Mouse (Mus musculus) ovary, adult 2 months (tissue): Measurements from ENCODE around the gene Pomt1. TPM values are rescaled to one million over a fixed set of nuclear protein-coding genes. Genes with fewer than 3 reads are reported as not detected.

Experiments
- polyA plus RNA-seq: library from polyadenylated mRNA; depleted of rRNA; stranded (reverse); fragments of >200 nt; gene quantifications from 2 replicates; pipeline ENCODE4 v1.2.3, GENCODE M21; 2012; rRNA removed

Gene Pomt1
- 74.2 and 83.8 TPM in 2 replicates for polyA plus RNA-seq

GRCm38 (mm10) chr2:32235886-32236759 lies at the start of gene Pomt1:
Pomt1 (plus strand) TSS chr2:32236590.

GRCm38 (mm10) chr2:32259657-32260417 lies 23.4 kb downstream of the Pomt1 start, which contains the start of gene Uck1:
Uck1 (minus strand) TSS chr2:32260159.

GRCm38 (mm10) chr2:32287334-32287840 lies 51.0 kb downstream of the Pomt1 start, which contains the start of gene Golga2:
Golga2 (plus strand) TSS chr2:32287384.

GRCm38 (mm10) chr2:32287923-32288367 lies 51.6 kb downstream of the Pomt1 start, which contains the start of gene Swi5:
Swi5 (minus strand) TSS chr2:32288075.

Other genes with a start within 250 kb of the Pomt1 start
- gene Fam78a, start 151.7 kb upstream of the Pomt1 start, polyA plus RNA-seq = 20.4 and 35.3 TPM in 2 replicates
- gene Plpp7, start 141.1 kb upstream of the Pomt1 start, polyA plus RNA-seq = 38.3 and 48.7 TPM in 2 replicates
- gene Prrc2b, start 85.5 kb upstream of the Pomt1 start, polyA plus RNA-seq = 90.9 and 101 TPM in 2 replicates
- gene Uck1, start 23.6 kb downstream of the Pomt1 start, polyA plus RNA-seq = 225 and 238 TPM in 2 replicates
- 49.3 and 53.1 TPM in 2 replicates for gene Golga2, start 50.8 kb downstream of the Pomt1 start, polyA plus RNA-seq
- 134 and 165 TPM in 2 replicates for gene Swi5, start 51.5 kb downstream of the Pomt1 start, polyA plus RNA-seq
- 395 and 555 TPM in 2 replicates for gene Ciz1, start 115.7 kb downstream of the Pomt1 start, polyA plus RNA-seq
- gene Dnm1, start 116.7 kb downstream of the Pomt1 start, polyA plus RNA-seq = 141 and 169 TPM in 2 replicates
- 335 and 395 TPM in 2 replicates for gene 1110008P14Rik, start 145.3 kb downstream of the Pomt1 start, polyA plus RNA-seq
- 201 and 263 TPM in 2 replicates for gene Lcn2, start 151.7 kb downstream of the Pomt1 start, polyA plus RNA-seq
- gene Ptges2, start 159.3 kb downstream of the Pomt1 start, polyA plus RNA-seq = 32.5 and 39.0 TPM in 2 replicates
- gene Naif1, start 213.9 kb downstream of the Pomt1 start, polyA plus RNA-seq = 5.6 and 7.1 TPM in 2 replicates
- gene Slc25a25, start 214.9 kb downstream of the Pomt1 start, polyA plus RNA-seq = 17.3 and 18.1 TPM in 2 replicates